Mouse (Mus musculus) A20 (cell line): ENCODE data around the gene St5.
A peak's percentile ranks its signal among the peaks of the same experiment; 100 is the strongest.

ENCODE experiments used
- DNase-seq: peaks from one replicate; pipeline ENCODE4 v3.0.0-alpha.2; 2011; ENCODE audit warnings: low read depth, low spot score

Gene St5

GRCm38 (mm10) chr7:109641963-109642362, 61.4 kb downstream of the St5 start:
- DNase-seq, result no peak

- DNase-seq, result no peak
Observed at GRCm38 (mm10) chr7:109641102-109641501, 62.3 kb downstream of the St5 start.

GRCm38 (mm10) chr7:109637391-109637790, 66.0 kb downstream of the St5 start:
- no peak for DNase-seq

GRCm38 (mm10) chr7:109636086-109636792, 67.2 kb downstream of the St5 start:
- DNase-seq, result no peak

GRCm38 (mm10) chr7:109633404-109634085, 69.9 kb downstream of the St5 start:
- no peak for DNase-seq

GRCm38 (mm10) chr7:109631330-109631729, 72.1 kb downstream of the St5 start:
- DNase-seq, result no peak

GRCm38 (mm10) chr7:109629871-109630778, 73.3 kb downstream of the St5 start:
- no peak for DNase-seq

- no peak for DNase-seq
Observed at GRCm38 (mm10) chr7:109628935-109629609, 74.3 kb downstream of the St5 start.

- DNase-seq, result no peak
Observed at GRCm38 (mm10) chr7:109627851-109628250, 75.6 kb downstream of the St5 start.

- DNase-seq, result no peak
Observed at GRCm38 (mm10) chr7:109622234-109622838, 81.1 kb downstream of the St5 start.

- DNase-seq, result no peak
Observed at GRCm38 (mm10) chr7:109620967-109621366, 82.4 kb downstream of the St5 start.

GRCm38 (mm10) chr7:109620288-109620687, 83.1 kb downstream of the St5 start:
- DNase-seq, result no peak

GRCm38 (mm10) chr7:109618721-109619120, 84.7 kb downstream of the St5 start:
- DNase-seq, result peak; percentile 67

GRCm38 (mm10) chr7:109617838-109618237, 85.6 kb downstream of the St5 start:
- DNase-seq, result no peak

- DNase-seq, result no peak
Observed at GRCm38 (mm10) chr7:109616034-109616979, 87.1 kb downstream of the St5 start.

- DNase-seq, result no peak
Observed at GRCm38 (mm10) chr7:109615601-109616000, 87.8 kb downstream of the St5 start.

GRCm38 (mm10) chr7:109614939-109615338, 88.5 kb downstream of the St5 start:
- no peak for DNase-seq

GRCm38 (mm10) chr7:109613531-109614021, 89.8 kb downstream of the St5 start:
- no peak for DNase-seq

- no peak for DNase-seq
Observed at GRCm38 (mm10) chr7:109613051-109613450, 90.4 kb downstream of the St5 start.

GRCm38 (mm10) chr7:109612531-109612930, 90.9 kb downstream of the St5 start:
- no peak for DNase-seq
